ENCODE assay signal across 10 mouse cellular contexts in genomic region chr1:118672196-118672595, GRCm38 (mm10). TPM values are rescaled to one million over a fixed set of nuclear protein-coding genes. Genes with fewer than 3 reads are reported as not detected.
DNase-seq lines count a peak whose midpoint lies in the region; ATAC-seq and TF ChIP-seq lines count a peak whose summit lies in the region.
"Had no signal": no experiment of that assay in that cellular context is flagged by ENCODE, and none has a peak within 500 bp of the region (broad histone marks: within the 10 kb centered on the region; RNA-seq: fewer than 3 reads in every experiment).

No protein-coding gene starts in this region.

- no peak overlapping the region for H3K4me3 ChIP-seq in limb, embryonic 11.5 days (ENCODE audit: low read depth, low read length)
- no peak overlapping the region for H3K4me3 ChIP-seq in limb, embryonic 10.5 days
- no peak overlapping the region for H3K4me3 ChIP-seq in intestine, embryonic 16.5 days (ENCODE audit: low read length)
- no peak overlapping the region for H3K4me3 ChIP-seq in lung, postnatal 0 days (ENCODE audit: low read depth, low read length)
- no peak overlapping the region for H3K4me3 ChIP-seq in liver, embryonic 12.5 days

- no peaks in the 10 kb centered on the region for H3K4me1 ChIP-seq in limb, embryonic 11.5 days (ENCODE audit: control insufficient read depth, insufficient read depth, low read length)
- H3K4me1 ChIP-seq in limb, embryonic 10.5 days: peaks cover 6% of the 10 kb centered on the region; the same call in 1 of the 2 replicates
- H3K4me1 ChIP-seq in intestine, embryonic 16.5 days (ENCODE audit: control insufficient read depth, insufficient read depth, low read length): peaks cover 4% of the 10 kb centered on the region; the same call in 1 of the 2 replicates
- H3K4me1 ChIP-seq in lung, postnatal 0 days (ENCODE audit: insufficient read depth, low read depth, low read length): no peaks in the 10 kb centered on the region
- no peaks in the 10 kb centered on the region for H3K4me1 ChIP-seq in liver, embryonic 12.5 days

- no peak overlapping the region for H3K27ac ChIP-seq in limb, embryonic 11.5 days (replicated peaks; ENCODE audit: low read depth, low read length)
- H3K27ac ChIP-seq in limb, embryonic 10.5 days: no peak overlapping the region
- H3K27ac ChIP-seq in intestine, embryonic 16.5 days (ENCODE audit: low read length): no peak overlapping the region
- no peak overlapping the region for H3K27ac ChIP-seq in lung, postnatal 0 days (ENCODE audit: low read length)
- H3K27ac ChIP-seq in liver, embryonic 12.5 days: no peak overlapping the region

- WGBS in limb, embryonic 11.5 days: 53% methylated on average over 8 of the region's 8 CpGs
- WGBS in limb, embryonic 10.5 days: 68% methylated on average over 8 of the region's 8 CpGs
- WGBS in intestine, embryonic 16.5 days: 47% methylated on average over 8 of the region's 8 CpGs
- 53% methylated on average over 8 of the region's 8 CpGs for WGBS in lung, postnatal 0 days
- 58% methylated on average over 8 of the region's 8 CpGs for WGBS in liver, embryonic 12.5 days (ENCODE audit: insufficient replicate concordance)

- no peaks in the 10 kb centered on the region for H3K9me3 ChIP-seq in limb, embryonic 11.5 days (ENCODE audit: control insufficient read depth, low read length)
- H3K9me3 ChIP-seq in limb, embryonic 10.5 days (replicated peaks): no peaks in the 10 kb centered on the region
- no peaks in the 10 kb centered on the region for H3K9me3 ChIP-seq in intestine, embryonic 16.5 days (ENCODE audit: control insufficient read depth, low read length)
- no peaks in the 10 kb centered on the region for H3K9me3 ChIP-seq in lung, postnatal 0 days (ENCODE audit: low read length)
- H3K9me3 ChIP-seq in liver, embryonic 12.5 days (replicated peaks): no peaks in the 10 kb centered on the region

- DNase-seq in limb, embryonic 11.5 days (ENCODE audit: low spot score): peak; percentile 24
- DNase-seq in limb, embryonic 10.5 days (ENCODE audit: low spot score): no peak
- DNase-seq in cerebellum, postnatal 14 days: peak; percentile 6 to 7
- no peak for DNase-seq in lung, postnatal 0 days (ENCODE audit: low spot score)
- no peak for DNase-seq in heart, postnatal 25 days (ENCODE audit: low spot score)
- DNase-seq: gastrocnemius, postnatal 14 days had no signal

- ATAC-seq in limb, embryonic 11.5 days (ENCODE audit: insufficient number of reproducible peaks, low FRiP score, low TSS enrichment, low read depth): no peak
- ATAC-seq in intestine, embryonic 16.5 days: peak; percentile 73
- peak; percentile 76 for ATAC-seq in lung, postnatal 0 days
- ATAC-seq in liver, embryonic 12.5 days: no peak

- no peaks in the 10 kb centered on the region for H3K27me3 ChIP-seq in limb, embryonic 11.5 days (ENCODE audit: control insufficient read depth, insufficient read depth, low read length)
- no peaks in the 10 kb centered on the region for H3K27me3 ChIP-seq in limb, embryonic 10.5 days (ENCODE audit: low read depth, poor library complexity, severe bottlenecking)
- no peaks in the 10 kb centered on the region for H3K27me3 ChIP-seq in intestine, embryonic 16.5 days (replicated peaks; ENCODE audit: control insufficient read depth, insufficient read depth, low read length)
- H3K27me3 ChIP-seq in lung, postnatal 0 days (replicated peaks; ENCODE audit: insufficient read depth, low read length): no peaks in the 10 kb centered on the region
- H3K27me3 ChIP-seq in liver, embryonic 12.5 days (replicated peaks): no peaks in the 10 kb centered on the region

- no peaks in the 10 kb centered on the region for H3K36me3 ChIP-seq in limb, embryonic 11.5 days (ENCODE audit: control insufficient read depth, insufficient read depth, low read length)
- H3K36me3 ChIP-seq in limb, embryonic 10.5 days: no peaks in the 10 kb centered on the region
- no peaks in the 10 kb centered on the region for H3K36me3 ChIP-seq in intestine, embryonic 16.5 days (ENCODE audit: control insufficient read depth, insufficient read depth, low read length)
- H3K36me3 ChIP-seq in lung, postnatal 0 days (ENCODE audit: insufficient read depth, low read length): no peaks in the 10 kb centered on the region
- no peaks in the 10 kb centered on the region for H3K36me3 ChIP-seq in liver, embryonic 12.5 days
- H3K36me3 ChIP-seq: G1E had no signal

- intact Hi-C loops in heart, postnatal 25 days (cut with DNase I): no loop called here

- TF ChIP-seq EP300 in lung, postnatal 0 days (IDR thresholded peaks at IDR 0.05): no peak

- no peak for TF ChIP-seq CTCF in lung, postnatal 0 days (IDR thresholded peaks at IDR 0.05)

- H3K4me2 ChIP-seq in limb, embryonic 11.5 days (ENCODE audit: low read depth, severe bottlenecking): no peak overlapping the region
- H3K4me2 ChIP-seq in intestine, embryonic 16.5 days (ENCODE audit: low read depth, low read length): no peak overlapping the region
- H3K4me2 ChIP-seq in lung, postnatal 0 days (replicated peaks; ENCODE audit: low read depth, low read length): no peak overlapping the region
- H3K4me2 ChIP-seq in liver, embryonic 12.5 days: no peak overlapping the region

- no peak overlapping the region for H3K9ac ChIP-seq in limb, embryonic 11.5 days (ENCODE audit: low read length)
- no peak overlapping the region for H3K9ac ChIP-seq in intestine, embryonic 16.5 days (ENCODE audit: low read depth, low read length)
- no peak overlapping the region for H3K9ac ChIP-seq in lung, postnatal 0 days (replicated peaks; ENCODE audit: low read depth)
- H3K9ac ChIP-seq in liver, embryonic 12.5 days: no peak overlapping the region

RNA-seq across cellular contexts. Expression of gene Tfcp2l1, which starts 44.5 kb away (rescaled TPM):
- 0.15 and 0.31 TPM in 2 replicates for polyA plus RNA-seq in limb, embryonic 11.5 days (2014; fragmentation: Nextera tagmentation; extraction: Ambion mirVana)
- polyA plus RNA-seq in limb, embryonic 10.5 days (2016; fragmentation: Nextera tagmentation; extraction: Ambion mirVana): 0.15 and 0.25 TPM in 2 replicates
- polyA plus RNA-seq in intestine, embryonic 16.5 days (2015; fragmentation: Nextera tagmentation; extraction: Ambion mirVana): 3.1 and 4.0 TPM in 2 replicates
- 12.1 and 14.5 TPM in 2 replicates for polyA plus RNA-seq in lung, postnatal 0 days (2015; fragmentation: Nextera tagmentation; extraction: Ambion mirVana)
- 0.90 and 1.2 TPM in 2 replicates for polyA plus RNA-seq in liver, embryonic 12.5 days (2016; fragmentation: Nextera tagmentation; extraction: Ambion mirVana)
- total RNA-seq in heart, postnatal 25 days (2021): under 1 TPM; 0.39 to 0.78 TPM
- total RNA-seq: megakaryocyte, adult 5-6 weeks had no signal
- polyA plus RNA-seq: G1E had no signal

Comparison
In these comparisons a context has a peak if more than half of its experiments do, and no peak if none do; other contexts are left out.
1. DNase-seq: peak in limb, embryonic 11.5 days (single experiment) and cerebellum, postnatal 14 days (2 of 2); none in limb, embryonic 10.5 days (single experiment), lung, postnatal 0 days (single experiment) and heart, postnatal 25 days (single experiment).
2. ATAC-seq: peak in intestine, embryonic 16.5 days (single experiment) and lung, postnatal 0 days (single experiment); none in limb, embryonic 11.5 days (single experiment) and liver, embryonic 12.5 days (single experiment).